Mouse (Mus musculus): ENCODE measurements around the gene B4galt1. TPM values are rescaled to one million over a fixed set of nuclear protein-coding genes. Genes with fewer than 3 reads are reported as not detected.

The B4galt1 gene
- polyA plus RNA-seq, 1 experiment from 2014 or later, result 74.5 TPM

- H3K9me3 ChIP-seq, result no peaks in the 10 kb centered on the region
- WGBS, result 32% methylated on average over 13 of the region's 13 CpGs
- no peak overlapping the region for H3K4me3 ChIP-seq
- no peaks in the 10 kb centered on the region for H3K36me3 ChIP-seq
- H3K4me2 ChIP-seq, result peak overlapping the region; percentile 10
- ATAC-seq (ENCODE audit: borderline replicate concordance, extremely low read depth, low FRiP score, low TSS enrichment), result peak; percentile 85; the same call in 1 of the 2 replicates
- no peaks in the 10 kb centered on the region for H3K27me3 ChIP-seq
- H3K4me1 ChIP-seq, result peaks cover 35% of the 10 kb centered on the region
- peak overlapping the region; percentile 88 for H3K27ac ChIP-seq
- H3K9ac ChIP-seq, result no peak overlapping the region
These were observed 14.9 kb upstream of the B4galt1 start for GRCm38 (mm10) chr4:40868554-40869232.

- ATAC-seq (ENCODE audit: borderline replicate concordance, extremely low read depth, low FRiP score, low TSS enrichment), result no peak
- H3K9me3 ChIP-seq, result no peaks in the 10 kb centered on the region
- no peak overlapping the region for H3K4me3 ChIP-seq
- H3K4me2 ChIP-seq, result no peak overlapping the region
- 94% methylated on average over 12 of the region's 12 CpGs for WGBS
- no peaks in the 10 kb centered on the region for H3K36me3 ChIP-seq
- peaks cover 15% of the 10 kb centered on the region for H3K4me1 ChIP-seq
- H3K27ac ChIP-seq, result no peak overlapping the region
- no peaks in the 10 kb centered on the region for H3K27me3 ChIP-seq
- H3K9ac ChIP-seq, result no peak overlapping the region
These were observed 10.6 kb upstream of the B4galt1 start for GRCm38 (mm10) chr4:40864361-40864760.

- Histone ChIP-seq H3K4me3 (no peak overlapping the region), H3K9ac (no peak overlapping the region), H3K27me3 (no peaks in the 10 kb centered on the region), H3K36me3 (no peaks in the 10 kb centered on the region), H3K27ac (no peak overlapping the region), H3K4me1 (peaks cover 5% of the 10 kb centered on the region; the same call in 1 of the 2 replicates), H3K4me2 (no peak overlapping the region), H3K9me3 (no peaks in the 10 kb centered on the region)
- ATAC-seq (ENCODE audit: borderline replicate concordance, extremely low read depth, low FRiP score, low TSS enrichment), result no peak
- WGBS, result 74% methylated on average over 3 of the region's 3 CpGs
These were observed 9.5 kb upstream of the B4galt1 start for GRCm38 (mm10) chr4:40863340-40863739.

- H3K36me3 ChIP-seq, result no peaks in the 10 kb centered on the region
- 66% methylated on average over 3 of the region's 3 CpGs for WGBS
- H3K9me3 ChIP-seq, result no peaks in the 10 kb centered on the region
- no peaks in the 10 kb centered on the region for H3K27me3 ChIP-seq
- no peak overlapping the region for H3K4me2 ChIP-seq
- ATAC-seq (ENCODE audit: borderline replicate concordance, extremely low read depth, low FRiP score, low TSS enrichment), result no peak
- no peak overlapping the region for H3K27ac ChIP-seq
- H3K4me1 ChIP-seq, result no peaks in the 10 kb centered on the region
- H3K4me3 ChIP-seq, result no peak overlapping the region
- H3K9ac ChIP-seq, result no peak overlapping the region
These were observed 7.3 kb upstream of the B4galt1 start for GRCm38 (mm10) chr4:40861131-40861530.

GRCm38 (mm10) chr4:40857824-40858346 is 4.1 kb upstream of the B4galt1 start:
- no peaks in the 10 kb centered on the region for H3K27me3 ChIP-seq
- no peak overlapping the region for H3K9ac ChIP-seq
- peaks cover 10% of the 10 kb centered on the region for H3K4me1 ChIP-seq
- H3K4me3 ChIP-seq, result no peak overlapping the region
- H3K4me2 ChIP-seq, result no peak overlapping the region
- no peaks in the 10 kb centered on the region for H3K36me3 ChIP-seq
- no peaks in the 10 kb centered on the region for H3K9me3 ChIP-seq
- H3K27ac ChIP-seq, result no peak overlapping the region
- ATAC-seq (ENCODE audit: borderline replicate concordance, extremely low read depth, low FRiP score, low TSS enrichment), result no peak
- 71% methylated on average over 8 of the region's 8 CpGs for WGBS

- Histone ChIP-seq H3K27me3 (no peaks in the 10 kb centered on the region), H3K4me3 (no peak overlapping the region), H3K27ac (no peak overlapping the region), H3K36me3 (no peaks in the 10 kb centered on the region), H3K4me1 (peaks cover 12% of the 10 kb centered on the region), H3K9me3 (no peaks in the 10 kb centered on the region), H3K4me2 (no peak overlapping the region), H3K9ac (no peak overlapping the region)
- WGBS, result 58% methylated on average over 6 of the region's 6 CpGs
- no peak for ATAC-seq (ENCODE audit: borderline replicate concordance, extremely low read depth, low FRiP score, low TSS enrichment)
These were observed 2.8 kb upstream of the B4galt1 start for GRCm38 (mm10) chr4:40856571-40856970.

GRCm38 (mm10) chr4:40854387-40854933 is 655 bp upstream of the B4galt1 start:
- H3K9ac ChIP-seq, result peak overlapping the region; percentile 55
- no peaks in the 10 kb centered on the region for H3K9me3 ChIP-seq
- peak overlapping the region; percentile 82 for H3K4me3 ChIP-seq
- no peaks in the 10 kb centered on the region for H3K27me3 ChIP-seq
- peaks cover 32% of the 10 kb centered on the region for H3K4me1 ChIP-seq
- H3K27ac ChIP-seq, result peak overlapping the region; percentile 94
- peak; percentile 15; the same call in 1 of the 2 replicates for ATAC-seq (ENCODE audit: borderline replicate concordance, extremely low read depth, low FRiP score, low TSS enrichment)
- WGBS, result 12% methylated on average over 18 of the region's 18 CpGs
- H3K4me2 ChIP-seq, result peak overlapping the region; percentile 82
- H3K36me3 ChIP-seq, result no peaks in the 10 kb centered on the region

GRCm38 (mm10) chr4:40852861-40853564 is 792 bp downstream of the B4galt1 start:
- WGBS, result 2% methylated on average over 20 of the region's 20 CpGs
- H3K4me2 ChIP-seq, result peak overlapping the region; percentile 88
- H3K4me1 ChIP-seq, result peaks cover 39% of the 10 kb centered on the region
- peak overlapping the region; percentile 91 for H3K9ac ChIP-seq
- H3K27ac ChIP-seq, result peak overlapping the region; percentile 94
- H3K36me3 ChIP-seq, result no peaks in the 10 kb centered on the region
- peak overlapping the region; percentile 82 for H3K4me3 ChIP-seq
- no peaks in the 10 kb centered on the region for H3K27me3 ChIP-seq
- no peaks in the 10 kb centered on the region for H3K9me3 ChIP-seq
- ATAC-seq (ENCODE audit: borderline replicate concordance, extremely low read depth, low FRiP score, low TSS enrichment), result no peak

GRCm38 (mm10) chr4:40852249-40852781 is 1.5 kb downstream of the B4galt1 start:
- WGBS, result 17% methylated on average over 5 of the region's 5 CpGs
- Histone ChIP-seq H3K9ac (peak overlapping the region; percentile 91), H3K27ac (peak overlapping the region; percentile 94), H3K4me3 (peak overlapping the region; percentile 82), H3K27me3 (no peaks in the 10 kb centered on the region), H3K36me3 (no peaks in the 10 kb centered on the region), H3K4me1 (peaks cover 46% of the 10 kb centered on the region), H3K9me3 (no peaks in the 10 kb centered on the region), H3K4me2 (peak overlapping the region; percentile 88)
- ATAC-seq (ENCODE audit: borderline replicate concordance, extremely low read depth, low FRiP score, low TSS enrichment), result no peak

- H3K4me3 ChIP-seq, result peak overlapping the region; percentile 82
- WGBS, result 17% methylated on average over 4 of the region's 4 CpGs
- peaks cover 51% of the 10 kb centered on the region for H3K4me1 ChIP-seq
- H3K36me3 ChIP-seq, result no peaks in the 10 kb centered on the region
- peak overlapping the region; percentile 88 for H3K4me2 ChIP-seq
- H3K27ac ChIP-seq, result peak overlapping the region; percentile 94
- ATAC-seq (ENCODE audit: borderline replicate concordance, extremely low read depth, low FRiP score, low TSS enrichment), result no peak
- peak overlapping the region; percentile 91 for H3K9ac ChIP-seq
- no peaks in the 10 kb centered on the region for H3K27me3 ChIP-seq
- no peaks in the 10 kb centered on the region for H3K9me3 ChIP-seq
These were observed 2.0 kb downstream of the B4galt1 start for GRCm38 (mm10) chr4:40851763-40852248.

- Histone ChIP-seq H3K4me1 (peaks cover 57% of the 10 kb centered on the region), H3K4me2 (peak overlapping the region; percentile 88), H3K9me3 (no peaks in the 10 kb centered on the region), H3K27me3 (no peaks in the 10 kb centered on the region), H3K27ac (peak overlapping the region; percentile 94), H3K4me3 (peak overlapping the region; percentile 82), H3K36me3 (no peaks in the 10 kb centered on the region), H3K9ac (peak overlapping the region; percentile 91)
- WGBS, result 61% methylated on average over 6 of the region's 6 CpGs
- no peak for ATAC-seq (ENCODE audit: borderline replicate concordance, extremely low read depth, low FRiP score, low TSS enrichment)
These were observed 2.6 kb downstream of the B4galt1 start for GRCm38 (mm10) chr4:40851031-40851762.
